Mouse (Mus musculus): ENCODE results near the gene Gucy1b2. TPM values are rescaled to one million over a fixed set of nuclear protein-coding genes. Genes with fewer than 3 reads are reported as not detected.

Gene Gucy1b2
- polyA plus RNA-seq (2012) = not detected in 2 replicates

GRCm38 (mm10) chr14:62456239-62456747 lies at the start of gene Gucy1b2:
Gucy1b2 (minus strand) TSS chr14:62456289.

Other genes starting within 250 kb of the Gucy1b2 start
- gene Rnaseh2b, start 163.7 kb downstream of the Gucy1b2 start, polyA plus RNA-seq (2012) = 18.3 and 18.4 TPM in 2 replicates
- gene Dleu7, start 163.2 kb downstream of the Gucy1b2 start, polyA plus RNA-seq (2012) = 0.32 and 0.43 TPM in 2 replicates
- gene Fam124a, start 99.4 kb upstream of the Gucy1b2 start, polyA plus RNA-seq (2012) = 0.17 and 0.63 TPM in 2 replicates
- gene Gm4131, start 110.6 kb upstream of the Gucy1b2 start, polyA plus RNA-seq (2012) = not detected in 2 replicates
- not detected in 2 replicates for gene Serpine3, start 207.4 kb upstream of the Gucy1b2 start, polyA plus RNA-seq (2012)

Measured in megakaryocyte-erythroid progenitor cell, adult 5 weeks (primary cell).